Mouse (Mus musculus): ENCODE measurements around the gene Fkbp10. TPM values are rescaled to one million over a fixed set of nuclear protein-coding genes. Genes with fewer than 3 reads are reported as not detected.

Fkbp10 gene
- total and polyA plus RNA-seq, 2 experiments from 2014 or later, result 27.0 to 41.1 TPM

GRCm38 (mm10) chr11:100402682-100403081 lies 12.8 kb upstream of the Fkbp10 start:
- Histone ChIP-seq H3K27me3 (ENCODE audit: insufficient read depth, low read length) (no peaks in the 10 kb centered on the region), H3K4me1 (ENCODE audit: insufficient read depth, low read length) (no peaks in the 10 kb centered on the region), H3K27ac (no peak overlapping the region), H3K4me2 (ENCODE audit: low read depth, low read length) (no peak overlapping the region), H3K4me3 (ENCODE audit: low read length) (no peak overlapping the region), H3K9ac (replicated peaks; ENCODE audit: low read length) (no peak overlapping the region), H3K9me3 (ENCODE audit: low read length) (no peaks in the 10 kb centered on the region), H3K36me3 (ENCODE audit: insufficient read depth, low read length) (no peaks in the 10 kb centered on the region)
- TF ChIP-seq CTCF (IDR thresholded peaks at IDR 0.05; ENCODE audit: low read depth), result no peak
- ATAC-seq, result no peak
- WGBS, result 81% methylated on average over 2 of the region's 2 CpGs
- DNase-seq (ENCODE audit: low spot score), result no peak

DNA sequence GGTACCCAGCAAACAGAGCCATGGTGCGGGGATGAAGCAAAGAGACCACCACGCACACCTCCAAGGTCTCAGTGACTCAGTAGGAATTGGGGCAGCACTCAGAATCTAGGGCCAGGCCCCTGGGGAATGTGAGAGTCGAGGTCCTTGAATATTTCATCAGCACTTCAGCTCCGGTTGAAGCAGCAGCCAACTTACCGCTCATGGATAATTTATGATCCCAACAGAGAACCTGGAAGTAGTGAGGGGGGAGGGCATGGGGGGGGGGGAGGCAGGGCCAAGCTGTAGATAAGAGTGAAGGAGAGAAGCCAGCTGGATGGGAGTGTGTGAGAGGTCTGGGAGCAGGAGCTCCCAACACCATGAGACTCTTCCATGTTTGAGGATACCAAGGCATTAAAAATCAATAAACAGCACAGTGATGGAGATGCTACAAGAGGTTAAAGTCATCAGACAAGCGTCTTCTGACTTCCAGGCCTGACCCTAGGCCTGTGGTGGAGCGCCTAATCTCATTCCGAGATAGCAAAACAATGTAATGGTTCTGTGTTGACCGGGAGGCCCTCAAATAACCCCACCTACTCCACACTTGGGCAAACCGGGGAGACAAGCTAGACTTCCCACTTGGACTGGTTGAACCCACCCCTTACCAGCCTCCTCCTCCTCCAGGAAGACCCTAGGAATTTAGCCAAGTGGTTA lies 11.9 kb upstream of the Fkbp10 start:
- Histone ChIP-seq H3K36me3 (ENCODE audit: insufficient read depth, low read length) (no peaks in the 10 kb centered on the region; the same call in 1 of the 2 replicates), H3K9ac (replicated peaks; ENCODE audit: low read length) (no peak overlapping the region), H3K4me2 (ENCODE audit: low read depth, low read length) (no peak overlapping the region), H3K4me3 (ENCODE audit: low read length) (no peak overlapping the region), H3K27me3 (ENCODE audit: insufficient read depth, low read length) (no peaks in the 10 kb centered on the region), H3K9me3 (ENCODE audit: low read length) (no peaks in the 10 kb centered on the region), H3K4me1 (ENCODE audit: insufficient read depth, low read length) (no peaks in the 10 kb centered on the region), H3K27ac (no peak overlapping the region)
- 68% methylated on average over 10 of the region's 10 CpGs for WGBS
- DNase-seq (ENCODE audit: low spot score) (no peak), ATAC-seq (no peak)
- no peak for TF ChIP-seq CTCF (IDR thresholded peaks at IDR 0.05; ENCODE audit: low read depth)

DNA sequence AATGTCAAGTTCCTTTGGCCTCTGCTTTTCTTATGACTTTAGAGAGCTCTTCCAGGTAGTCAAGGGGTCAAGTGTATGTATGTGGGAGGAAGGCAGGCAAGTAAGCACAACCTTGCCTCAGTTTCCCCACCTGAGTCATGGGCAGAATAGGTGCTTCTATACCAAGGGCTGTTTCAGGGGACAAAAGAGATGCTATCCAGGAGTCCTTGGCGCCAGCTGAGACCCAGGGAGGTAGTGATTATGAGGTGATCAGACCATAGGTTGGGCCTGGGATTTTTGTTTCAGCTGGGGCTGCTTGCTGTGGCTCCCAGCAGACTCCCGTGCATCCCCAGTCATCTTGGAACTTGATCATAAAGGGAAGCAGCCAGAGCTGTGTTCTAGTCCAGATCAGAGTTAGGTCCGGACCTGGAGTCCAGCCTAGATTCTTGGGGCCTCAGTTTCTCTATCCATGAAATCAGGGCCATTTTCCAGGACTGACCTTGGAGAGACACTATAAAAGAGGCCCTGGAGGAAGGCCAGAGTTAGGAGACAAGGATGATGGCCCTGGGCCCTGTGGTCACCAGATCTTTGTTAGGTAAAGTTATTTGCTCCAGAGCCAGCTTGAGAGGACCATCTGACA lies 10.9 kb upstream of the Fkbp10 start:
- no peak overlapping the region for H3K27ac ChIP-seq
- ATAC-seq (no peak), DNase-seq (ENCODE audit: low spot score) (no peak)
- H3K4me1 ChIP-seq (ENCODE audit: insufficient read depth, low read length), result no peaks in the 10 kb centered on the region
- H3K27me3 ChIP-seq (ENCODE audit: insufficient read depth, low read length), result no peaks in the 10 kb centered on the region
- no peak overlapping the region for H3K4me3 ChIP-seq (ENCODE audit: low read length)
- 88% methylated on average over 3 of the region's 3 CpGs for WGBS
- no peak overlapping the region for H3K4me2 ChIP-seq (ENCODE audit: low read depth, low read length)
- H3K9me3 ChIP-seq (ENCODE audit: low read length), result no peaks in the 10 kb centered on the region
- no peaks in the 10 kb centered on the region; the same call in 1 of the 2 replicates for H3K36me3 ChIP-seq (ENCODE audit: insufficient read depth, low read length)
- H3K9ac ChIP-seq (replicated peaks; ENCODE audit: low read length), result no peak overlapping the region
- TF ChIP-seq CTCF (IDR thresholded peaks at IDR 0.05; ENCODE audit: low read depth), result no peak

- Histone ChIP-seq H3K9me3 (ENCODE audit: low read length) (no peaks in the 10 kb centered on the region), H3K27me3 (ENCODE audit: insufficient read depth, low read length) (no peaks in the 10 kb centered on the region), H3K9ac (replicated peaks; ENCODE audit: low read length) (no peak overlapping the region), H3K36me3 (ENCODE audit: insufficient read depth, low read length) (no peaks in the 10 kb centered on the region; the same call in 1 of the 2 replicates), H3K4me3 (ENCODE audit: low read length) (no peak overlapping the region), H3K4me1 (ENCODE audit: insufficient read depth, low read length) (no peaks in the 10 kb centered on the region), H3K4me2 (ENCODE audit: low read depth, low read length) (no peak overlapping the region), H3K27ac (no peak overlapping the region)
- 85% methylated on average over 8 of the region's 8 CpGs for WGBS
- TF ChIP-seq CTCF (IDR thresholded peaks at IDR 0.05; ENCODE audit: low read depth), result no peak
- ATAC-seq, result no peak
- no peak for DNase-seq (ENCODE audit: low spot score)
These were observed 9.2 kb upstream of the Fkbp10 start for GRCm38 (mm10) chr11:100406273-100406672.

- no peak overlapping the region for H3K4me2 ChIP-seq (ENCODE audit: low read depth, low read length)
- H3K36me3 ChIP-seq (ENCODE audit: insufficient read depth, low read length), result no peaks in the 10 kb centered on the region; the same call in 1 of the 2 replicates
- H3K4me3 ChIP-seq (ENCODE audit: low read length), result no peak overlapping the region
- no peak overlapping the region for H3K27ac ChIP-seq
- ATAC-seq (no peak), DNase-seq (ENCODE audit: low spot score) (no peak)
- TF ChIP-seq CTCF (IDR thresholded peaks at IDR 0.05; ENCODE audit: low read depth), result no peak
- no peaks in the 10 kb centered on the region for H3K4me1 ChIP-seq (ENCODE audit: insufficient read depth, low read length)
- H3K9me3 ChIP-seq (ENCODE audit: low read length), result no peaks in the 10 kb centered on the region
- WGBS, result 70% methylated on average over 5 of the region's 5 CpGs
- H3K27me3 ChIP-seq (ENCODE audit: insufficient read depth, low read length), result no peaks in the 10 kb centered on the region
- no peak overlapping the region for H3K9ac ChIP-seq (replicated peaks; ENCODE audit: low read length)
These were observed 8.3 kb upstream of the Fkbp10 start for GRCm38 (mm10) chr11:100406995-100407705.

DNA sequence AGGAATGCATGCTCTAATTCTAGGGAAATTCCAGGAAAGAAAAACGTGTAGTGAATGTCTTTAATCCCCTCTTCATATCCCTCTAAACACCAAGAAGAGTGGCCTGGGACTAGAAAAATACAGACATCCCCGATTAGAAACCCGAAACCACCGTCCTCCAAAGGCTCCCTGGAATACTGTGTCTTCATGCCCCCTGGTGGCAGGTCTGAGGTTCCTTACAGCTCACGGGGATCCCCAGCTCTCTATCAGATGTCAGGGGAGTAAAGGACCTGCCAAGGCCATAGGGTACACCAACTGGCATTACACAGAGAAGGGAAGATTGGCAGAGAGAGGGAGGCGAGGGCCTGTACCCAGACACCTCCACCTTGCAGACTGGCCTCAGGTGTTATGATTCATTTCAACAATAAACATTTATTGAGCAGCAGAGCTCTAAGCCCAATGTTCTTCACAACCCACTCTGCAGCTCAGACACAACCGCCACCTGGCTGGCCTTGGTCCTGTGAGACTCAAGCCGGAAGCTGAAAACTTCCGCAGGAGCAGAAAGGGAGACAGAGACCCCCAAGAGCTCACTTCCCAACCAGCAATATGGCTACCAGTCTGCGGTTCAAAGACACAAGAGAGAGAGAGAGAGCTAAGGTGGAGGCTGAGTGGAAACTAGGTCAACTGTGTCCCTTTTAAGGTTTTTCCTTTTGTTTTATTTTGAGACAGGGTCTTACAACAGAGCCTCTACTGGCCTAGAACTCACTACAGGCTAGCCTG lies 7.2 kb upstream of the Fkbp10 start:
- Histone ChIP-seq H3K27ac (no peak overlapping the region), H3K9ac (replicated peaks; ENCODE audit: low read length) (no peak overlapping the region), H3K9me3 (ENCODE audit: low read length) (no peaks in the 10 kb centered on the region), H3K4me2 (ENCODE audit: low read depth, low read length) (no peak overlapping the region), H3K36me3 (ENCODE audit: insufficient read depth, low read length) (no peaks in the 10 kb centered on the region; the same call in 1 of the 2 replicates), H3K4me3 (ENCODE audit: low read length) (no peak overlapping the region), H3K27me3 (ENCODE audit: insufficient read depth, low read length) (no peaks in the 10 kb centered on the region), H3K4me1 (ENCODE audit: insufficient read depth, low read length) (peaks cover 6% of the 10 kb centered on the region)
- ATAC-seq (0 out of 2 replicates have a peak, but pooled peaks have one; percentile 46), DNase-seq (ENCODE audit: low spot score) (peak; percentile 72)
- peak; percentile 77 for TF ChIP-seq CTCF (IDR thresholded peaks at IDR 0.05; ENCODE audit: low read depth)
- 42% methylated on average over 10 of the region's 10 CpGs for WGBS
